Mouse (Mus musculus) forebrain, embryonic 14.5 days (tissue): ENCODE measurements at regions not wholly inside any gene's neighbourhood (a gene's known extent, or its start where the extent isn't known, plus 50 kb on each side); places are given as distances from the start of the nearest gene placed in this dataset.

Experiments used
- ATAC-seq: fragments of 200-750 bp; cut with Nextera tagmentation; 2 replicates; pipeline ENCODE4 v1.8.0; 2017; ENCODE audit warnings: mild to moderate bottlenecking, moderate library complexity
- DNase-seq: peaks from one replicate; pipeline ENCODE4 v3.0.0-alpha.2; 2015; ENCODE audit warnings: low spot score
- H3K27ac ChIP-seq: fragments of 300-500 bp; sonication (generic); 2 replicates; pipeline ENCODE4 v1.5.1; 2014; ENCODE audit warnings: low read depth, mild to moderate bottlenecking, control low read depth, low read length, moderate library complexity
- H3K27me3 ChIP-seq: fragments of 300-500 bp; sonication (generic); replicated peaks from 2 replicates; pipeline ENCODE4 v1.6.1; 2014; ENCODE audit warnings: low read length, control low read depth, mixed read lengths; ENCODE audit not compliant: control insufficient read depth, insufficient read depth
- H3K36me3 ChIP-seq: fragments of 300-500 bp; sonication (generic); 2 replicates; pipeline ENCODE4 v1.6.1; 2014; ENCODE audit warnings: low read length, control low read depth; ENCODE audit not compliant: control insufficient read depth, insufficient read depth
- H3K4me1 ChIP-seq: fragments of 300-500 bp; sonication (generic); 2 replicates; pipeline ENCODE4 v1.6.1; 2014; ENCODE audit warnings: antibody characterized with exemption, low read length, control low read depth; ENCODE audit not compliant: control insufficient read depth, insufficient read depth
- H3K4me2 ChIP-seq: fragments of 300-500 bp; sonication (generic); 2 replicates; pipeline ENCODE4 v1.6.1; 2014; ENCODE audit warnings: mild to moderate bottlenecking, control low read depth, low read length
- H3K4me3 ChIP-seq: fragments of 300-500 bp; sonication (generic); 2 replicates; pipeline ENCODE4 v1.5.1; 2014; ENCODE audit warnings: low read depth, low read length, control low read depth
- H3K9ac ChIP-seq: fragments of 300-500 bp; sonication (generic); 2 replicates; pipeline ENCODE4 v1.6.1; 2014; ENCODE audit warnings: mild to moderate bottlenecking, low read length, control low read depth, moderate library complexity
- H3K9me3 ChIP-seq: fragments of 300-500 bp; sonication (generic); replicated peaks from 2 replicates; pipeline ENCODE4 v1.6.1; 2016; ENCODE audit warnings: low read length, control low read depth, mixed read lengths; ENCODE audit not compliant: control insufficient read depth
- WGBS: fragments of 180-500 bp; shearing (Covaris S2); extraction: QIAGEN DNeasy Blood & Tissue Kit; methylation state at CpG from one replicate; pipeline ENCODE4 v1.1.7; 2014; 5-methylcytosine and 5-hydroxymethylcytosine counted together

GRCm38 (mm10) chr6:98872334-98872733 lies 529.8 kb upstream of the Gm765 start:
- Histone ChIP-seq H3K4me3 (no peak overlapping the region), H3K36me3 (no peaks in the 10 kb centered on the region), H3K27me3 (no peaks in the 10 kb centered on the region), H3K4me2 (no peak overlapping the region), H3K9me3 (no peaks in the 10 kb centered on the region), H3K27ac (no peak overlapping the region), H3K9ac (no peak overlapping the region), H3K4me1 (no peaks in the 10 kb centered on the region)
- DNase-seq (peak; percentile 5), ATAC-seq (no peak)
- 54% methylated on average over 3 of the region's 3 CpGs for WGBS

DNA sequence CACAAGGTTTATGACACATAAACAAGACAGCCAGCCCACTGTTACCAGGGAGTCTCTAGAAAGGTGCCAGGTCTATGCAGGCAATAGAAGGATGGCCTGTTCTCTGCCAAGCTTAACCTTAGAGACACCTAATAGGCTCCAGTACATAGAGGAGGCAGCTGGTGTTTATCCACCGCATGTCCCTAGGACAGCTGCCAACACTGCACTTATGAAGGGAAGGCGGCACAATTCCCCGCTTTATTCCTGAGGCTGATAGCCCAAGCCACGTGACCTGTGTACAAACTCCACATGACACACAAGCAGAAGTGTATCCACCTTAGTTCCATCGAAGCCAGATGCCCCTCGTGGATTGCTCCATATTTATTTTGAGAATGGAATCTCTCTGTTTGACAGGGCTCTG lies 527.2 kb upstream of the Gm765 start:
- Histone ChIP-seq H3K27ac (no peak overlapping the region), H3K4me3 (no peak overlapping the region), H3K4me2 (no peak overlapping the region), H3K9me3 (no peaks in the 10 kb centered on the region), H3K36me3 (no peaks in the 10 kb centered on the region), H3K9ac (no peak overlapping the region), H3K4me1 (no peaks in the 10 kb centered on the region), H3K27me3 (no peaks in the 10 kb centered on the region)
- ATAC-seq (peak; percentile 40; the same call in 1 of the 2 replicates), DNase-seq (peak; percentile 46)
- WGBS, result 63% methylated on average over 6 of the region's 6 CpGs

DNA sequence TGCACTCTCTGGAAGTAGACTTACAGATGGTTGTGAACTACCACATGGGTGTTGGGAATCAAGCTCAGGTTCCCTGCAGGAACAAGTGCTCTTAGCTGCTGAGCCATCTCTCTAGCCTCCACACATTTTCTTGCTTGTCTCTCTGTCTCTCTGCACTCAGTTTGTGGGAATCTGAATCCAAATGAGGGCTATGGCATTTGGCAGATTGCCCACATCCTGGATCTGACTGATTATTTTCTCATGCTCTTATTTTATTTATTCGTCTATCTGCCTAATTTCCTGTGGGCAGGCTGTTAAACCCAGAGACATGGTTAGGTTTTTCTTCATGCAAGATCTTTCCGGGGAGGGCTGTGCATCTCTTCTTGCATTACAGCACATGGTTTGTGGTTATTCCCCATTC lies 521.8 kb upstream of the Gm765 start:
- H3K4me3 ChIP-seq, result no peak overlapping the region
- ATAC-seq (no peak), DNase-seq (peak; percentile 36)
- no peaks in the 10 kb centered on the region for H3K27me3 ChIP-seq
- H3K36me3 ChIP-seq, result no peaks in the 10 kb centered on the region
- no peak overlapping the region for H3K4me2 ChIP-seq
- peaks cover 4% of the 10 kb centered on the region; the same call in 1 of the 2 replicates for H3K4me1 ChIP-seq
- WGBS, result 55% methylated on average over 2 of the region's 2 CpGs
- H3K9me3 ChIP-seq, result no peaks in the 10 kb centered on the region
- no peak overlapping the region for H3K27ac ChIP-seq
- no peak overlapping the region for H3K9ac ChIP-seq

GRCm38 (mm10) chr6:98855958-98856357 lies 513.4 kb upstream of the Gm765 start:
- 92% methylated on average over 1 of the region's 1 CpGs for WGBS

DNA sequence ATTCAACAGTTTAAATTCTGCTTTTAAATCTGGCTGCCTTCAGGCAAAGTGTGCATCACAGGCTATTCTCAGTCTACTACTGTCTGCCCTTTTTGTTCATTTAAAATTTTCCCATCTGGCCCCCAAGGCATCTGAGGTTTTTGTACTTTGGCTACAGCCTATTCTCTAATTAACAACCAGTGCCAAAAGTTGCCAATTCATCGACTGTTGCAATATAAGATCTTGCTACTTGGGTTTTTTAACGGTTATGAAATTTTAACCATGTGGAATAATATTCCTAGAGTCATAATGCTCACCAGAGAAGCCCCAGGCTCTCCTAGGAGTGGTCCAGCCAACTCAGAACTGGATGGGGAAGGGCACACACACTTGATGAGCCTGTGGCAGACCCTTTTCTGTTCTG lies 508.4 kb upstream of the Gm765 start:
- no peaks in the 10 kb centered on the region for H3K9me3 ChIP-seq
- H3K4me2 ChIP-seq, result no peak overlapping the region
- H3K27me3 ChIP-seq, result no peaks in the 10 kb centered on the region
- ATAC-seq (no peak), DNase-seq (no peak)
- 60% methylated on average over 2 of the region's 2 CpGs for WGBS
- H3K27ac ChIP-seq, result no peak overlapping the region
- no peaks in the 10 kb centered on the region for H3K4me1 ChIP-seq
- H3K36me3 ChIP-seq, result no peaks in the 10 kb centered on the region
- no peak overlapping the region for H3K4me3 ChIP-seq
- no peak overlapping the region for H3K9ac ChIP-seq

More at GRCm38 (mm10) chr6:98855958-98856357, 513.4 kb upstream of the Gm765 start:
- H3K27ac ChIP-seq, result no peak overlapping the region
- DNase-seq (no peak), ATAC-seq (no peak)
- H3K4me3 ChIP-seq, result no peak overlapping the region
- no peaks in the 10 kb centered on the region for H3K9me3 ChIP-seq
- no peaks in the 10 kb centered on the region for H3K27me3 ChIP-seq
- no peak overlapping the region for H3K4me2 ChIP-seq
- H3K36me3 ChIP-seq, result no peaks in the 10 kb centered on the region
- no peaks in the 10 kb centered on the region for H3K4me1 ChIP-seq
- H3K9ac ChIP-seq, result no peak overlapping the region

- ATAC-seq, result no peak
- WGBS, result 96% methylated on average over 1 of the region's 1 CpGs
- no peaks in the 10 kb centered on the region for H3K9me3 ChIP-seq
These were observed 506.3 kb upstream of the Gm765 start for GRCm38 (mm10) chr6:98848835-98849234.

DNA sequence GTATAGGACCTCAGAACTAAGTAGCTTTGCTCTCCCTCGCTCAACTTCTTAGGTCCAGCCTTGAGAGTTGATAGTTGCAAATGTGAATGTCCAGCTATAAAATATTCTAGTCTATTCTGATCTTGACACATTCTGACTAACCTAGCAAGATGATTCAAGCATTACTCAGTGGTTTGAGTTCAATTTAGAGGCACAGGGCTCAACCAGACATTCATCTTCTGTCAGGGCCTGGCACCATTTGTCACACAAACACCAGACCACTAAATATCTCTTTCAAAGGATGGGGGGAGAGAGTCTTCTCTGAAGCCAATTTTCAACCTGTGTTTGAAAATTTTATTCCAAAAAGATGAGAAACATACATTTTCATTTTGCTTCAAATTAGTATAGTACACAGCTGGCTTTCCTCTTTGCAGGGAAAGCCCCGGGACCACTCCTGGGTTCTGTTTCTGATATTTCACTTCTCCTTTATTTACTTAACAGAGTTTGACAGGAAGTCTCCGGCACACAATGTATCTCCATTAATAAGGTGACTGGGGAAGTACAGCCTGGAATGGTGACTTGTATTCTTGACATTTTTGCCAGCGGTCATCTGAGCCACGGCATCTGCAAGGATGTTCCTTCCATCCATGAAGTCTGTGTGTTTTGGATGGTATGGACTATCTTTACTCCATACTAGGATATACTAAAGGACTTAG lies 503.6 kb upstream of the Gm765 start:
- no peak overlapping the region for H3K4me3 ChIP-seq
- H3K27me3 ChIP-seq, result no peaks in the 10 kb centered on the region
- H3K4me2 ChIP-seq, result no peak overlapping the region
- H3K4me1 ChIP-seq, result no peaks in the 10 kb centered on the region
- 90% methylated on average over 5 of the region's 5 CpGs for WGBS
- H3K9ac ChIP-seq, result no peak overlapping the region
- ATAC-seq (no peak), DNase-seq (no peak)
- no peak overlapping the region for H3K27ac ChIP-seq
- H3K9me3 ChIP-seq, result no peaks in the 10 kb centered on the region
- H3K36me3 ChIP-seq, result no peaks in the 10 kb centered on the region

More at GRCm38 (mm10) chr6:98848835-98849234, 506.3 kb upstream of the Gm765 start:
- no peak overlapping the region for H3K9ac ChIP-seq
- no peaks in the 10 kb centered on the region for H3K4me1 ChIP-seq
- H3K4me3 ChIP-seq, result no peak overlapping the region
- H3K36me3 ChIP-seq, result no peaks in the 10 kb centered on the region
- H3K27me3 ChIP-seq, result no peaks in the 10 kb centered on the region
- no peak overlapping the region for H3K4me2 ChIP-seq
- no peak for DNase-seq
- no peak overlapping the region for H3K27ac ChIP-seq

- Histone ChIP-seq H3K4me3 (no peak overlapping the region), H3K36me3 (no peaks in the 10 kb centered on the region), H3K4me2 (no peak overlapping the region), H3K27me3 (no peaks in the 10 kb centered on the region), H3K9me3 (no peaks in the 10 kb centered on the region), H3K9ac (no peak overlapping the region), H3K27ac (no peak overlapping the region), H3K4me1 (no peaks in the 10 kb centered on the region)
- 85% methylated on average over 5 of the region's 5 CpGs for WGBS
- ATAC-seq (no peak), DNase-seq (no peak)
These were observed 501.0 kb upstream of the Gm765 start for GRCm38 (mm10) chr6:98843598-98843997.

DNA sequence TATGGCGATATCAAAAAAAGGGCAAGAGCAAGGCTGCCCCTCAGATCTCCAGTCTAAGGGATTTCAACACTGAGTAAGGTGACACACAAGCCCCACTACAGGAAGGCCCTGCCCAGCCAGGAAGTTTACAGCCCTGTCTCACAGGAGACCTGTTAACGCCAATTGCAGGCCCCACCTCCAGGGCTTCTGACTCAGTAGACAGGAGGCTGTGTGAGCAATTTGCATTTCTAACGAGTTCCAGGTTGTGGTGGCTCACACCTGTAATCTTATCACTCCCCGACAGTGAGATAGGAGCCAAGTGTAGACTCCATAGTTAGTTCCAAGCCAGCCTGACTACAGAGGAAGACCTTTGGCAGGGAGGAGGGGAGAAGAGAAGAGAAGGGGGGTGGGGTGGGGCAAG lies 500.4 kb upstream of the Gm765 start:
- Histone ChIP-seq H3K27ac (no peak overlapping the region), H3K9ac (no peak overlapping the region), H3K4me1 (no peaks in the 10 kb centered on the region), H3K27me3 (no peaks in the 10 kb centered on the region), H3K9me3 (no peaks in the 10 kb centered on the region), H3K4me3 (no peak overlapping the region), H3K36me3 (no peaks in the 10 kb centered on the region), H3K4me2 (no peak overlapping the region)
- DNase-seq, result no peak
- 66% methylated on average over 4 of the region's 4 CpGs for WGBS
- no peak for ATAC-seq
